In the genomic region with DNA sequence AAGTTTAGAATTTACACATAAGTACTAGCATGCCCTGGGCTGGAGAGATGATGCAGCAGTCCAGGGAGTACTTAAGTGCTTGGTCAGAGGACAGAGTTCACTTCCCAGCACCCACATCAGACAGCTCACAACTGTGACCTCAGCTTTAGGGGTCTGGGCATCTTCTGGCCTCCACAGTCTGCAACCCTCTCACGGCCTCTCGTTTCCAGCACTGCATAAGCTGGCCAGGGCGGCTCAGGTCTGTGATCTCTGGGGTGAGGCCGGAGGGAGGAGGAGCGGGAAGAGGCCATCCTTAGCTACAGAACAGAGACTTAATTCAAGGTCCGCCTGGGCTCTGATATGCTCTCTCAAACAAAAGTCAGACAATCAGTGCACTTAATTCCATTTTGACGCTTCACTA, we compare ENCODE assay signal across 16 mouse cellular contexts.
"Had no signal": no experiment of that assay in that cellular context is flagged by ENCODE, and none has a peak within 500 bp of the region (broad histone marks: within the 10 kb centered on the region; RNA-seq: fewer than 3 reads in every experiment).

No protein-coding gene starts in this region.

- H3K4me2 ChIP-seq: limb, embryonic 15.5 days; liver, embryonic 12.5 days; lung, embryonic 14.5 days; midbrain, embryonic 12.5 days had no signal

- ATAC-seq: hindbrain, embryonic 16.5 days; inflammation-experienced regulatory T-cells, adult 6 months; liver, embryonic 12.5 days; midbrain, embryonic 16.5 days had no signal

- H3K36me3 ChIP-seq: limb, embryonic 15.5 days; liver, embryonic 12.5 days; midbrain, embryonic 12.5 days had no signal

- H3K9ac ChIP-seq: limb, embryonic 15.5 days; liver, embryonic 12.5 days; lung, embryonic 14.5 days; midbrain, embryonic 12.5 days had no signal

- H3K27ac ChIP-seq: limb, embryonic 15.5 days; liver, embryonic 12.5 days; macrophage; midbrain, embryonic 12.5 days had no signal

- H3K27me3 ChIP-seq: limb, embryonic 15.5 days; liver, embryonic 12.5 days; midbrain, embryonic 12.5 days had no signal

- H3K9me3 ChIP-seq: limb, embryonic 15.5 days; midbrain, embryonic 12.5 days had no signal

- H3K4me3 ChIP-seq: limb, embryonic 15.5 days; liver, embryonic 12.5 days; megakaryocyte, embryonic 14.5 days; midbrain, embryonic 12.5 days had no signal

- H3K4me1 ChIP-seq: limb, embryonic 15.5 days; midbrain, embryonic 12.5 days had no signal

- DNase-seq: kidney, postnatal 14 days; layer of hippocampus, adult 9-11 months; layer of hippocampus, postnatal 36 days; lung, embryonic 14.5 days; lung, postnatal 14 days; spleen, adult 18-20 months; thymus, adult 2 months; thymus, postnatal 25 days had no signal
